Mouse (Mus musculus): ENCODE data around the gene Ier5.

GRCm38 (mm10) chr1:155097354-155097753 lies 2.1 kb downstream of the Ier5 start:
- no peak for TF ChIP-seq CTCF (IDR thresholded peaks at IDR 0.05; ENCODE audit: control insufficient read depth, insufficient read depth, low read length)
- TF ChIP-seq POLR2A (IDR thresholded peaks at IDR 0.05; ENCODE audit: borderline replicate concordance, control insufficient read depth, low read depth, low read length), result no peak

Data from bone marrow, adult 2 months (tissue).